Comparison of ENCODE assay signal across 29 mouse cellular contexts in genomic region chr10:127766564-127766963, GRCm38 (mm10). TPM values are rescaled to one million over a fixed set of nuclear protein-coding genes. Genes with fewer than 3 reads are reported as not detected.
DNase-seq lines count a peak whose midpoint lies in the region; ATAC-seq and TF ChIP-seq lines count a peak whose summit lies in the region.
"Had no signal": no experiment of that assay in that cellular context is flagged by ENCODE, and none has a peak within 500 bp of the region (broad histone marks: within the 10 kb centered on the region; RNA-seq: fewer than 3 reads in every experiment).

No protein-coding gene starts in this region.

- H3K27ac ChIP-seq in kidney, embryonic 16.5 days (ENCODE audit: low read length): peak overlapping the region; percentile 35; the same call in 1 of the 2 replicates
- H3K27ac ChIP-seq in liver, postnatal 0 days (ENCODE audit: low read depth): no peak overlapping the region
- H3K27ac ChIP-seq: embryonic facial prominence, embryonic 12.5 days; embryonic facial prominence, embryonic 15.5 days; gastrocnemius, adult 2 months; heart, embryonic 15.5 days; hindbrain, embryonic 10.5 days; hindbrain, embryonic 13.5 days had no signal

- no peak for TF ChIP-seq EP300 in liver, postnatal 0 days (IDR thresholded peaks at IDR 0.05; ENCODE audit: low read depth)

- H3K4me1 ChIP-seq in kidney, embryonic 16.5 days (ENCODE audit: insufficient read depth, low read length): peaks cover 5% of the 10 kb centered on the region
- peaks cover 5% of the 10 kb centered on the region; the same call in 1 of the 2 replicates for H3K4me1 ChIP-seq in liver, postnatal 0 days (ENCODE audit: insufficient read depth)
- H3K4me1 ChIP-seq: embryonic facial prominence, embryonic 12.5 days; embryonic facial prominence, embryonic 15.5 days; heart, embryonic 12.5 days; heart, embryonic 15.5 days; hindbrain, embryonic 10.5 days; hindbrain, embryonic 13.5 days had no signal

- no peak overlapping the region for H3K4me2 ChIP-seq in kidney, embryonic 16.5 days (replicated peaks; ENCODE audit: low read depth, low read length)
- H3K4me2 ChIP-seq in liver, postnatal 0 days (ENCODE audit: low read depth, low read length): no peak overlapping the region
- H3K4me2 ChIP-seq: embryonic facial prominence, embryonic 12.5 days; embryonic facial prominence, embryonic 15.5 days; heart, embryonic 12.5 days; heart, embryonic 15.5 days; hindbrain, embryonic 13.5 days had no signal

- no peaks in the 10 kb centered on the region for H3K27me3 ChIP-seq in kidney, embryonic 16.5 days (ENCODE audit: insufficient read depth, low read length)
- H3K27me3 ChIP-seq in liver, postnatal 0 days (ENCODE audit: insufficient read depth, low read length): no peaks in the 10 kb centered on the region
- H3K27me3 ChIP-seq: embryonic facial prominence, embryonic 12.5 days; embryonic facial prominence, embryonic 15.5 days; heart, embryonic 12.5 days; heart, embryonic 15.5 days; hindbrain, embryonic 13.5 days had no signal

- TF ChIP-seq CTCF in liver, postnatal 0 days (IDR thresholded peaks at IDR 0.05; ENCODE audit: low read depth): no peak

- WGBS in kidney, embryonic 16.5 days: 68% methylated on average over 1 of the region's 1 CpGs
- 85% methylated on average over 1 of the region's 1 CpGs for WGBS in liver, postnatal 0 days (ENCODE audit: insufficient replicate concordance)

- DNase-seq in kidney, adult 11 months: peak; percentile 1
- no peak for DNase-seq in kidney, postnatal 25 days
- DNase-seq in kidney, postnatal 14 days: no peak
- DNase-seq in liver, postnatal 0 days: peak; percentile 1
- no peak for DNase-seq in liver
- DNase-seq: adrenal gland, adult 2 months; adrenal gland, postnatal 14 days; cerebellum, adult 11 months; cerebellum, adult 2 months; cerebellum, adult 9-11 months; cerebellum, postnatal 25 days; forebrain, postnatal 0 days; gastrocnemius, adult 2 months; gastrocnemius, postnatal 14 days; heart, adult 18-20 months; heart, postnatal 10 days; heart, postnatal 36 days had no signal

- peak; percentile 50; the same call in 1 of the 2 replicates for ATAC-seq in kidney, embryonic 16.5 days (ENCODE audit: low FRiP score, low TSS enrichment)
- ATAC-seq in liver, postnatal 0 days: no peak
- ATAC-seq: CD4-positive, CD25-positive, alpha-beta regulatory T cell, adult 4 months; forebrain, embryonic 14.5 days; forebrain, postnatal 0 days; hindbrain, embryonic 16.5 days had no signal

- H3K9ac ChIP-seq in kidney, embryonic 16.5 days (replicated peaks; ENCODE audit: low read length): no peak overlapping the region
- H3K9ac ChIP-seq in liver, postnatal 0 days (replicated peaks): no peak overlapping the region
- H3K9ac ChIP-seq: embryonic facial prominence, embryonic 12.5 days; embryonic facial prominence, embryonic 15.5 days; forebrain, postnatal 0 days; heart, embryonic 12.5 days; heart, embryonic 15.5 days; hindbrain, embryonic 13.5 days had no signal

- no peaks in the 10 kb centered on the region for H3K36me3 ChIP-seq in kidney, embryonic 16.5 days (ENCODE audit: insufficient read depth, low read length)
- H3K36me3 ChIP-seq in liver, postnatal 0 days (replicated peaks; ENCODE audit: insufficient read depth, low read length): no peaks in the 10 kb centered on the region
- H3K36me3 ChIP-seq: embryonic facial prominence, embryonic 12.5 days; embryonic facial prominence, embryonic 15.5 days; heart, embryonic 12.5 days; heart, embryonic 15.5 days; hindbrain, embryonic 10.5 days; hindbrain, embryonic 13.5 days had no signal

- H3K4me3 ChIP-seq in kidney, embryonic 16.5 days (ENCODE audit: low read length): no peak overlapping the region
- H3K4me3 ChIP-seq in liver, postnatal 0 days (ENCODE audit: low read depth, low read length): no peak overlapping the region
- H3K4me3 ChIP-seq: embryonic facial prominence, embryonic 12.5 days; embryonic facial prominence, embryonic 15.5 days; gastrocnemius, adult 2 months; heart, embryonic 12.5 days; heart, embryonic 15.5 days; hindbrain, embryonic 10.5 days; hindbrain, embryonic 13.5 days had no signal

- no peaks in the 10 kb centered on the region for H3K9me3 ChIP-seq in kidney, embryonic 16.5 days (ENCODE audit: low read length)
- no peaks in the 10 kb centered on the region for H3K9me3 ChIP-seq in liver, postnatal 0 days (ENCODE audit: low read length)
- H3K9me3 ChIP-seq: embryonic facial prominence, embryonic 12.5 days; embryonic facial prominence, embryonic 15.5 days; heart, embryonic 12.5 days; heart, embryonic 15.5 days; hindbrain, embryonic 10.5 days; hindbrain, embryonic 13.5 days had no signal

RNA-seq across cellular contexts. Expression of gene Rdh16f1, which starts 7.0 kb away (rescaled TPM):
- polyA plus RNA-seq in kidney, embryonic 16.5 days (2015; fragmentation: Nextera tagmentation; extraction: Ambion mirVana): 0.42 and 0.72 TPM in 2 replicates
- polyA plus RNA-seq in liver, postnatal 0 days (2015; fragmentation: Nextera tagmentation; extraction: Ambion mirVana): 0.69 TPM in 1 of 2 replicates, not detected in the other
- polyA plus RNA-seq: C2C12; embryonic facial prominence, embryonic 12.5 days; forebrain, embryonic 11.5 days; forebrain, embryonic 14.5 days; forebrain, postnatal 0 days; heart, embryonic 12.5 days; heart, embryonic 15.5 days; hindbrain, embryonic 10.5 days; hindbrain, embryonic 13.5 days; hindbrain, embryonic 16.5 days had no signal

RNA-seq across cellular contexts. Expression of gene Rdh1, which starts 7.0 kb away (rescaled TPM):
- polyA plus RNA-seq in kidney, embryonic 16.5 days (2015; fragmentation: Nextera tagmentation; extraction: Ambion mirVana): 0.22 and 0.23 TPM in 2 replicates
- 0.20 TPM in 2 replicates for polyA plus RNA-seq in liver, postnatal 0 days (2015; fragmentation: Nextera tagmentation; extraction: Ambion mirVana)
- polyA plus RNA-seq: embryonic facial prominence, embryonic 12.5 days; forebrain, embryonic 11.5 days; forebrain, embryonic 14.5 days; forebrain, postnatal 0 days; heart, embryonic 12.5 days; hindbrain, embryonic 10.5 days; hindbrain, embryonic 13.5 days had no signal

RNA-seq across cellular contexts. Expression of gene Rdh9, which starts 9.6 kb away (rescaled TPM):
- polyA plus RNA-seq in kidney, embryonic 16.5 days (2015; fragmentation: Nextera tagmentation; extraction: Ambion mirVana): not detected in 2 replicates
- 15.7 and 16.7 TPM in 2 replicates for polyA plus RNA-seq in liver, postnatal 0 days (2015; fragmentation: Nextera tagmentation; extraction: Ambion mirVana)
- polyA plus RNA-seq: embryonic facial prominence, embryonic 15.5 days; forebrain, embryonic 11.5 days; hindbrain, embryonic 10.5 days had no signal

RNA-seq across cellular contexts. Expression of gene Gpr182, which starts 15.0 kb away (rescaled TPM):
- polyA plus RNA-seq in kidney, embryonic 16.5 days (2015; fragmentation: Nextera tagmentation; extraction: Ambion mirVana): 10.7 and 11.9 TPM in 2 replicates
- polyA plus RNA-seq in liver, postnatal 0 days (2015; fragmentation: Nextera tagmentation; extraction: Ambion mirVana): 16.1 and 17.3 TPM in 2 replicates

RNA-seq across cellular contexts. Expression of gene Zbtb39, which starts 27.2 kb away (rescaled TPM):
- 4.0 and 4.1 TPM in 2 replicates for polyA plus RNA-seq in kidney, embryonic 16.5 days (2015; fragmentation: Nextera tagmentation; extraction: Ambion mirVana)
- polyA plus RNA-seq in liver, postnatal 0 days (2015; fragmentation: Nextera tagmentation; extraction: Ambion mirVana): 1.0 and 1.1 TPM in 2 replicates

Comparison
In these comparisons a context has a peak if more than half of its experiments do, and no peak if none do; other contexts are left out.
1. DNase-seq: peak in kidney, adult 11 months (single experiment) and liver, postnatal 0 days (single experiment); none in kidney, postnatal 25 days (0 of 2), kidney, postnatal 14 days (single experiment) and liver (single experiment).
2. RNA of gene Rdh9, which starts 9.6 kb away (polyA plus RNA-seq): 15.7 to 16.7 TPM in liver, postnatal 0 days; not detected in kidney, embryonic 16.5 days; every median in the first group is over 10 times any median in the second.